Mouse (Mus musculus) NIH3T3 (cell line): ENCODE data around the gene Gabarapl2.

Experiments
- DNase-seq: peaks from one replicate; pipeline ENCODE4 v3.0.0-alpha.2; 2012; ENCODE audit warnings: low read depth

Gene Gabarapl2

DNA sequence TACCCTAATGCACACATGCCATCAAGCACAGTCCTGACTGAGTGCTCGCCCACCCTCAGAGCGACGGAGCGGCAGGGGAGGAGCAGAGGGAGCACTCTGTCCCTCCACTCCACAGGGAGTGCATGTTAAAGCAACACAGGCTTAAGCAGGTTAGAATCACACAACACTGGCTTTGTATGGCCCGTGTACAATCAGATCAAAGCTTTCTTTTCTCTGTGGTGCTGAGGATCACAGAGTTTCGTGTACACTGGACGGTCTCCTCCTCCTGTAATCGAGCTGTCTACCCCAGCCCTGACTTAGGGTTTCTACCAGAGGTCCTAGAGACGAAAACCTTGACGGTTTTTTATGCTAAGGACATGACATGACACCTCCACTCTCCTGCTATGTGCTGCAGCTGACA lies 28.0 kb downstream of the Gabarapl2 start:
- no peak for DNase-seq

- no peak for DNase-seq
Measured at GRCm38 (mm10) chr8:111968991-111969390, 28.5 kb downstream of the Gabarapl2 start.

GRCm38 (mm10) chr8:111974138-111974537 lies 33.6 kb downstream of the Gabarapl2 start:
- DNase-seq: no peak

DNA sequence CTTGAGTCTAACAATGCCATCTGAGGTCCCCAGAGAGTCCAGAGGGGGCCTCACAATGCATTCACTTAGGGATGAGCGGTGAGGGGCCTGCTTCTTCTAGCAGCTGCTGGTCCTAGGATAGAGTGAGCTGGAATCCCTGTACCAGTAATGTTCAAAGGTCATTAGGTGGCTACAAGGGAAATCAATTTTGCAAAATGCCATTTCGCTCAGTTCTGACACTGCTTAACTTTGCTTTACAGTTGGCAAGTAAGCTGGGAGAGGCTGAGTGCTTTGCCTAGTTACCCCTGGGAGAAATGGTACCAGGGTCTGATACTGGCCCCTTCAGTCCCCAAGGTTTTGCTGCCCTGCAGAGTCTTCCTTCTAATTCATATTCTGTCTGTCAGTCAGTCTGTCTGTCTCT lies 35.2 kb downstream of the Gabarapl2 start:
- DNase-seq: no peak

- DNase-seq: no peak
Measured at GRCm38 (mm10) chr8:111976326-111976725, 35.8 kb downstream of the Gabarapl2 start.

- DNase-seq: no peak
Measured at GRCm38 (mm10) chr8:111978147-111978546, 37.6 kb downstream of the Gabarapl2 start.

- DNase-seq: no peak
Measured at GRCm38 (mm10) chr8:111982116-111982515, 41.6 kb downstream of the Gabarapl2 start.

DNA sequence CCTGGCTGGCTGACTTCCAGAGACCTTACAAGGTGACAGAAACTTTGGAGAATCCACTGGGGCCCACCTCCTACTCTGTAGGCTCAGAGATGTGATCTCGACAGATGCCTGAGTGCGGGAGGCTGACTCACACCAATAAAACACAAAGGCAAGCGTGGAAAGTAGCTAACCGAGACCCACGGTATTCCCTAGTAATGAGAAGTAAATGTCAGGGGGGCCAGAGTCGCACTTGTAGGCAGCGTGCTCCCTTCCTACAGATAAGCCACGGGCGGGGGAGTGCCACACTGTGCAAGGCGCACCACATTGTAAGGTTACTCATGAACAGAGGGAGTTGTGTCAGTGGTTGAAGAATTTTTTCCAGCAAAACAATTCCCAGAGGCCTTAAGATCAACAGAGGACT lies 44.0 kb downstream of the Gabarapl2 start:
- peak; percentile 44 for DNase-seq

DNA sequence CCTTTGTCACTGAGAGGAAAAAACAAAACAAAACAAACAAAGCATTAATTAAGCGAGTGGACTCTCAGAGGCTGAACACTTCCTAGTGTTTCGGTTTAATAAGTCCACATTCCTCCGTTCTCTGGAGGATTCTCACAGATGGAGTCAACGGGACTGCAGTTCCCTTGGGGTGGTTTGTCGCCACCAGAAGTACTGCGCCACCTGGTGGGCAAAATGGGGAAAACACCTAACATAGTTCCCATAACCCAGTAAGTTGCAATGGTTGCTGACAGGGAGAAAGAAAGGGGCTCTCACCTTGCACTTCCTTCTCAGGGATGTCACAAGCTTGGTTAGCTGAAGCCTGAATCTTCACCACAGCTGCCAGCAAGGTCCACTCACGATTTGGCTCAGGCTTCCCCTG lies 49.4 kb downstream of the Gabarapl2 start:
- DNase-seq: peak; percentile 88

GRCm38 (mm10) chr8:111991278-111991677 lies 50.8 kb downstream of the Gabarapl2 start:
- DNase-seq: no peak

- DNase-seq: peak; percentile 91
Measured at GRCm38 (mm10) chr8:111992013-111992702, 51.7 kb downstream of the Gabarapl2 start, which contains the start of gene Adat1. Adat1 (minus strand) TSS chr8:111992302.

- DNase-seq: no peak
Measured at GRCm38 (mm10) chr8:111992703-111993039, 52.2 kb downstream of the Gabarapl2 start.
